Mouse (Mus musculus) olfactory bulb, adult 2 months (tissue): ENCODE measurements around the gene Usp28.

ENCODE experiments used
- CTCF ChIP-seq: fragments of 200-500 bp; IDR thresholded peaks from 2 replicates; pipeline ENCODE4 v1.5.1; 2012; ENCODE audit warnings: low read depth, mild to moderate bottlenecking, low read length, moderate library complexity; ENCODE audit not compliant: insufficient read depth
- POLR2A ChIP-seq: fragments of 200-500 bp; IDR thresholded peaks from 2 replicates; pipeline ENCODE4 v1.6.1; 2012; ENCODE audit warnings: mild to moderate bottlenecking, low read depth, low read length, moderate library complexity; ENCODE audit not compliant: insufficient read depth

DNA sequence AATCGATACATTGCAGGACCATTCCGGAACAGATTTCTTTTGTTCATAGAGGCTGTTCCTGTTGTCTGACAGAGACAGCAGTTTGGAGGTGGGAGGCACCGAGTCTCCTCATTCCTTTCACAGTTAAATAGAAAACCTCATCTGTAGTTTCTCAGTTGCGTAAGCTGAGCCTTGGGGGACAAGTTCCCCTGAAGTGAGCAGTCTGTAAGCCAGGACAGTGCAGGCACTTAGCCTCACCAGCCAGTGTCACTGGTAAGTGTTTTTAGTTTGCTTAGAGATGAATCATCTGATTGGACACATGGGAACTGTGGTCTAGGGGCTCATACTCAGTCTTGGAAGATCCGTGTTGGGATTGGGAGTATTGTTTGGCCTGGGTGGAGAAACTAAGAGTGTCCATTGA is 95.9 kb downstream of the Usp28 start, which contains the start of gene Tmprss5:
- TF ChIP-seq CTCF (no peak), POLR2A (no peak)
